Comparison of ENCODE assay signal across 9 mouse cellular contexts in the genomic region with DNA sequence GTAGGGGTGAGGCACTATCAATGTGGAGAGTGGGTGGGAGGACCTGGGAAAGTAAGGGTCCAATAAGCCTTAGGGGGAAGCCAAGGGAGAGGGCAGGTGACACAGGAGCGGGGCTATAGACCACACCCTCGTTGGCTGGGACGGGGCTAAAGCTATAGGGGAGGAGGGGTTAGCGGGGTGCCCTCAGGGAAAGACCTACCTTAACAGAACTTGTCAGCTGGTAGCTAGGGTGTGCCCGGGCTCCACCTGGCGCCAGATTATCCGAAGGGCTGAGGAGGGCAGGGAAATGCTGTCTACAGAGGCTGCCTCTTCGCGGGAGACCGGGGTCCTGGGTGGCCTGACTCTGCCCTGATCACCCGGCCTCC. TPM values are rescaled to one million over a fixed set of nuclear protein-coding genes. Genes with fewer than 3 reads are reported as not detected.
DNase-seq lines count a peak whose midpoint lies in the region; ATAC-seq and TF ChIP-seq lines count a peak whose summit lies in the region.
"Had no signal": no experiment of that assay in that cellular context is flagged by ENCODE, and none has a peak within 500 bp of the region (broad histone marks: within the 10 kb centered on the region; RNA-seq: fewer than 3 reads in every experiment).

No protein-coding gene starts in this region.

- no peak for DNase-seq in heart, adult 9 months (ENCODE audit: low spot score in 2 of 2)
- peak; percentile 84 for DNase-seq in midbrain, embryonic 11.5 days (ENCODE audit: low spot score, missing footprints)
- no peak for DNase-seq in limb, embryonic 14.5 days (ENCODE audit: low spot score)
- no peak for DNase-seq in spleen, postnatal 4 days (ENCODE audit: low spot score in 2 of 2)
- DNase-seq in urinary bladder, postnatal 14 days (ENCODE audit: low spot score) = no peak
- DNase-seq in layer of hippocampus, adult 9-11 months = no peak
- DNase-seq: cerebellum, adult 9-11 months had no signal

- H3K9ac ChIP-seq in heart, embryonic 11.5 days (ENCODE audit: low read depth, low read length) = no peak overlapping the region
- H3K9ac ChIP-seq in midbrain, embryonic 11.5 days (ENCODE audit: low read length) = no peak overlapping the region
- H3K9ac ChIP-seq in midbrain, embryonic 16.5 days (ENCODE audit: low read depth, low read length) = no peak overlapping the region
- no peak overlapping the region for H3K9ac ChIP-seq in limb, embryonic 14.5 days (ENCODE audit: low read depth, low read length, severe bottlenecking)

- 9% methylated on average over 11 of the region's 11 CpGs for WGBS in heart, embryonic 11.5 days (ENCODE audit: insufficient replicate concordance)
- WGBS in midbrain, embryonic 11.5 days = 9% methylated on average over 11 of the region's 11 CpGs
- 13% methylated on average over 11 of the region's 11 CpGs for WGBS in midbrain, embryonic 16.5 days
- 12% methylated on average over 11 of the region's 11 CpGs for WGBS in limb, embryonic 14.5 days

- H3K9me3 ChIP-seq in heart, embryonic 11.5 days (replicated peaks; ENCODE audit: control insufficient read depth, low read length) = no peaks in the 10 kb centered on the region
- no peaks in the 10 kb centered on the region for H3K9me3 ChIP-seq in midbrain, embryonic 11.5 days (ENCODE audit: control insufficient read depth, low read length)
- H3K9me3 ChIP-seq in midbrain, embryonic 16.5 days (replicated peaks; ENCODE audit: control insufficient read depth, low read length, poor library complexity, severe bottlenecking) = no peaks in the 10 kb centered on the region
- H3K9me3 ChIP-seq in limb, embryonic 14.5 days (ENCODE audit: control insufficient read depth, low read length) = no peaks in the 10 kb centered on the region

- peak overlapping the region; percentile 73; the same call in 1 of the 2 replicates for H3K4me2 ChIP-seq in heart, embryonic 11.5 days
- H3K4me2 ChIP-seq in midbrain, embryonic 11.5 days = no peak overlapping the region
- no peak overlapping the region for H3K4me2 ChIP-seq in midbrain, embryonic 16.5 days (ENCODE audit: low read length)
- peak overlapping the region; percentile 65 for H3K4me2 ChIP-seq in limb, embryonic 14.5 days (replicated peaks; ENCODE audit: low read depth, low read length, severe bottlenecking)

- H3K27me3 ChIP-seq in heart, embryonic 11.5 days (ENCODE audit: control insufficient read depth, insufficient read depth, low read length) = peaks cover 68% of the 10 kb centered on the region
- peaks cover 56% of the 10 kb centered on the region for H3K27me3 ChIP-seq in midbrain, embryonic 11.5 days (ENCODE audit: control insufficient read depth, insufficient read depth, low read length)
- peaks cover 43% of the 10 kb centered on the region for H3K27me3 ChIP-seq in midbrain, embryonic 16.5 days (ENCODE audit: control insufficient read depth, insufficient read depth, low read depth, low read length)
- peaks cover 37% of the 10 kb centered on the region for H3K27me3 ChIP-seq in limb, embryonic 14.5 days (ENCODE audit: control insufficient read depth, insufficient read depth, low read length)

- peak overlapping the region; percentile 50; the same call in 1 of the 2 replicates for H3K4me3 ChIP-seq in heart, embryonic 11.5 days (ENCODE audit: low read depth, low read length)
- H3K4me3 ChIP-seq in midbrain, embryonic 11.5 days (ENCODE audit: low read depth, low read length) = no peak overlapping the region
- H3K4me3 ChIP-seq in midbrain, embryonic 16.5 days (ENCODE audit: low read depth, low read length) = no peak overlapping the region
- peak overlapping the region; percentile 44 for H3K4me3 ChIP-seq in limb, embryonic 14.5 days (replicated peaks; ENCODE audit: low read length)

- peak; percentile 1; the same call in 1 of the 2 replicates for ATAC-seq in heart, embryonic 11.5 days (replicated peaks; ENCODE audit: insufficient number of reproducible peaks, low FRiP score, low TSS enrichment)
- peak; percentile 28; the same call in 1 of the 2 replicates for ATAC-seq in midbrain, embryonic 11.5 days (ENCODE audit: low FRiP score)
- ATAC-seq in midbrain, embryonic 16.5 days = no peak
- ATAC-seq in limb, embryonic 14.5 days (ENCODE audit: low FRiP score, low read depth) = no peak

- peaks cover 20% of the 10 kb centered on the region for H3K4me1 ChIP-seq in heart, embryonic 11.5 days (ENCODE audit: control insufficient read depth, insufficient read depth, low read length)
- H3K4me1 ChIP-seq in midbrain, embryonic 11.5 days (ENCODE audit: control insufficient read depth, insufficient read depth, low read length) = peaks cover 19% of the 10 kb centered on the region
- peaks cover 19% of the 10 kb centered on the region for H3K4me1 ChIP-seq in midbrain, embryonic 16.5 days (ENCODE audit: control insufficient read depth, insufficient read depth, low read length)
- H3K4me1 ChIP-seq in limb, embryonic 14.5 days (ENCODE audit: control insufficient read depth, insufficient read depth, low read length) = peaks cover 34% of the 10 kb centered on the region

- no peaks in the 10 kb centered on the region for H3K36me3 ChIP-seq in heart, embryonic 11.5 days (ENCODE audit: control insufficient read depth, insufficient read depth, low read length)
- H3K36me3 ChIP-seq in midbrain, embryonic 11.5 days (ENCODE audit: control insufficient read depth, insufficient read depth, low read length) = no peaks in the 10 kb centered on the region
- H3K36me3 ChIP-seq in midbrain, embryonic 16.5 days (ENCODE audit: control insufficient read depth, insufficient read depth, low read length) = no peaks in the 10 kb centered on the region
- H3K36me3 ChIP-seq in limb, embryonic 14.5 days (ENCODE audit: control insufficient read depth, insufficient read depth, low read length) = peaks cover 7% of the 10 kb centered on the region; the same call in 1 of the 2 replicates

- no peak overlapping the region for H3K27ac ChIP-seq in heart, embryonic 11.5 days (ENCODE audit: low read depth, low read length)
- H3K27ac ChIP-seq in midbrain, embryonic 11.5 days (ENCODE audit: low read depth, low read length) = no peak overlapping the region
- H3K27ac ChIP-seq in midbrain, embryonic 16.5 days (ENCODE audit: low read length) = no peak overlapping the region
- no peak overlapping the region for H3K27ac ChIP-seq in limb, embryonic 14.5 days (replicated peaks; ENCODE audit: low read depth, low read length)

- TF ChIP-seq POLR2A in limb, embryonic 14.5 days (IDR thresholded peaks at IDR 0.05; ENCODE audit: borderline replicate concordance, extremely low read depth, insufficient read depth, insufficient read length) = no peak

RNA-seq across cellular contexts. Expression of a gene that starts 9.3 kb away (rescaled TPM):
- polyA plus RNA-seq in heart, embryonic 11.5 days (2014; fragmentation: Nextera tagmentation; extraction: Ambion mirVana) = 1.2 and 1.3 TPM in 2 replicates
- polyA plus RNA-seq in midbrain, embryonic 11.5 days (2014; fragmentation: Nextera tagmentation; extraction: Ambion mirVana) = 0.47 and 0.61 TPM in 2 replicates
- polyA plus RNA-seq in midbrain, embryonic 16.5 days (2015; fragmentation: Nextera tagmentation; extraction: Ambion mirVana) = 1.1 and 1.3 TPM in 2 replicates
- 20.4 and 21.8 TPM in 2 replicates for polyA plus RNA-seq in limb, embryonic 14.5 days (2012; rRNA removed)
- 15.3 and 18.7 TPM in 2 replicates for polyA plus RNA-seq in limb, embryonic 14.5 days (2014; fragmentation: Nextera tagmentation; extraction: Ambion mirVana)

RNA-seq across cellular contexts. Expression of a gene that starts 34.8 kb away (rescaled TPM):
- polyA plus RNA-seq in heart, embryonic 11.5 days (2014; fragmentation: Nextera tagmentation; extraction: Ambion mirVana) = 2.0 and 2.4 TPM in 2 replicates
- polyA plus RNA-seq in midbrain, embryonic 11.5 days (2014; fragmentation: Nextera tagmentation; extraction: Ambion mirVana) = 5.4 TPM in 2 replicates
- polyA plus RNA-seq in midbrain, embryonic 16.5 days (2015; fragmentation: Nextera tagmentation; extraction: Ambion mirVana) = 7.9 and 10.5 TPM in 2 replicates
- polyA plus RNA-seq in limb, embryonic 14.5 days (2012; rRNA removed) = 3.6 and 4.2 TPM in 2 replicates
- polyA plus RNA-seq in limb, embryonic 14.5 days (2014; fragmentation: Nextera tagmentation; extraction: Ambion mirVana) = 5.5 and 6.1 TPM in 2 replicates

RNA-seq across cellular contexts. Expression of a gene that starts 52.4 kb away (rescaled TPM):
- 3.1 and 3.6 TPM in 2 replicates for polyA plus RNA-seq in heart, embryonic 11.5 days (2014; fragmentation: Nextera tagmentation; extraction: Ambion mirVana)
- polyA plus RNA-seq in midbrain, embryonic 11.5 days (2014; fragmentation: Nextera tagmentation; extraction: Ambion mirVana) = 2.2 and 2.5 TPM in 2 replicates
- polyA plus RNA-seq in midbrain, embryonic 16.5 days (2015; fragmentation: Nextera tagmentation; extraction: Ambion mirVana) = 0.94 and 1.0 TPM in 2 replicates
- 9.4 and 13.1 TPM in 2 replicates for polyA plus RNA-seq in limb, embryonic 14.5 days (2012; rRNA removed)
- 2.2 and 2.4 TPM in 2 replicates for polyA plus RNA-seq in limb, embryonic 14.5 days (2014; fragmentation: Nextera tagmentation; extraction: Ambion mirVana)

Comparison
In these comparisons a context has a peak if more than half of its experiments do, and no peak if none do; other contexts are left out.
1. ATAC-seq: peak in heart, embryonic 11.5 days (single experiment) and midbrain, embryonic 11.5 days (single experiment); none in midbrain, embryonic 16.5 days (single experiment) and limb, embryonic 14.5 days (single experiment).
2. H3K4me2 ChIP-seq: peak in heart, embryonic 11.5 days (single experiment) and limb, embryonic 14.5 days (single experiment); none in midbrain, embryonic 11.5 days (single experiment) and midbrain, embryonic 16.5 days (single experiment).
3. H3K4me3 ChIP-seq: peak in heart, embryonic 11.5 days (single experiment) and limb, embryonic 14.5 days (single experiment); none in midbrain, embryonic 11.5 days (single experiment) and midbrain, embryonic 16.5 days (single experiment).